Mouse (Mus musculus): ENCODE measurements around the gene Cd2. TPM values are rescaled to one million over a fixed set of nuclear protein-coding genes. Genes with fewer than 3 reads are reported as not detected.

Gene Cd2
- 3.9 TPM for polyA plus RNA-seq (2014; fragmentation: Illumina TruSeq; extraction: RNeasy Lipid Tissue Mini Kit (QIAGEN cat#74804); ENCODE audit: low read depth, low replicate concordance)

DNA sequence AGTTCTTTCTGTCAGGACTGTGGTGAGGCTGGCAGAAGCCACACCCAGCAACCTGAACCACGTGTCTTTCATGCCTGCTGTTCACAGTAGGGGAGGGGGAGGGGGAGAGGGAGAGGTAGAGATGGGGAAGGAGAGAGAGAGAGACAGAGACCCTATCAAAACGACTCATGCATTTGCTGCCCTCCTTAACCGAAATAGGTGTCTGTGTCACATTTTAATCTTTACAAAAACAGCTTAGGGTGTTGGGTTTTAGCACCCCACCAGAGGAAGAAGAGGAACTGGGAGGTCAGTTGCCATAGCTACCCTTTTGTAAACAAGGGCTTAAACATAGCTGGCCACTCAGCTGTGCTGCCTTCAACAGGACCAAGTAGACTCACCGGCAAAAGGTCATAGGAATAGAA lies at the start of gene Cd2:
TSS of gene Cd2 (minus strand) at position 29 of the 401 bp plus-strand sequence.

Other genes with a start within 250 kb of the Cd2 start
- 26.2 TPM for gene Ptgfrn, start 177.7 kb downstream of the Cd2 start, polyA plus RNA-seq (2014; fragmentation: Illumina TruSeq; extraction: RNeasy Lipid Tissue Mini Kit (QIAGEN cat#74804); ENCODE audit: low read depth, low replicate concordance)
- 6.8 TPM for gene Igsf3, start 89.1 kb upstream of the Cd2 start, polyA plus RNA-seq (2014; fragmentation: Illumina TruSeq; extraction: RNeasy Lipid Tissue Mini Kit (QIAGEN cat#74804); ENCODE audit: low read depth, low replicate concordance)

All from adipose tissue, adult 10 weeks (tissue).